Mouse (Mus musculus) MN1 (cell line): Measurements from ENCODE around the gene BC061237.
"Not testable (repeated sequence)": the region's sequence is repeated elsewhere in the genome, so short reads cannot be mapped to it uniquely, and the experiment has no call there.

ENCODE experiments used
- DNase-seq: peaks from one replicate; pipeline ENCODE4 v3.0.0-alpha.2; 2016; ENCODE audit warnings: low spot score

Gene BC061237

DNA sequence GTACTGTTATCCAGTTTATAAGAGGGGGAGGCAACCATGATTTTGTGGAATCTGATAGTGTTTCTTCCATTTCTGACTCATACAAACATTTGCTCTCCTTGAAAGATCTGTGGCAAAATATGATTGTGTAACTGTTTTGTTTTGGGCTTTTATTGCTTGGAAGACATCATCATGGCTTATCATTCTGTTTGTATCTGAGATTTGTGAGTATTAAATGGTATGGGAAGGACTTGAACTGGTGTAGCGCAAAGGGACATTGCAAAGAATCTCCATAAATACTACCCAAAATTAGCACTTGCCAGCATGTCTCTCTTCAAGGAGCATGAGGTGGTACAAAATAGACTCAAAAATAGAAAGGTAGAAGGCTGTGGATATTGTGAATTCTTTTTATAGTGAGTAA, at the start of gene BC061237:
Gene BC061237, plus strand, starts transcription at position 301 of the 400 bp plus-strand sequence.
- not testable (repeated sequence) for DNase-seq

DNA sequence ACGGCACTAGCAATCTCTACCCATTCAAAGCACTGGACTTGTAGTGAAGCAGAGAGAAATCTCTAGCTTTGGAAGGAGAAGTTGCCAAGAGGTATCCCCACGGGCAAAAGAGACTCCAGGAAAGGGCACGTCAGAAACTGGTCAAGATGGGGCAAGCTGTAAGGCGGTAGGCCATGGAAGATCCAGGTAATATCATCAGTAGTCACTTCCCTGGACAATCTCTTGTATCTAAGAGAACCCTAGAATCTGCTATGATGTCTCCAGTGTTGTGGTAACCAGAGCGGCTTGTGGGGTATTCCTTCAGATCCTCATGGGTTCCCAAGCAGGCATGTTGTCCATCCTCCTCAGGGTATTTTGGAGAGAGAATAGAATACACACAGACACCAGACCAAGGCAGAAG, 25.7 kb downstream of the BC061237 start, which contains the start of gene Gm17093:
Gene Gm17093, plus strand, starts transcription at position 301 of the 400 bp plus-strand sequence.
- not testable (repeated sequence) for DNase-seq

DNA sequence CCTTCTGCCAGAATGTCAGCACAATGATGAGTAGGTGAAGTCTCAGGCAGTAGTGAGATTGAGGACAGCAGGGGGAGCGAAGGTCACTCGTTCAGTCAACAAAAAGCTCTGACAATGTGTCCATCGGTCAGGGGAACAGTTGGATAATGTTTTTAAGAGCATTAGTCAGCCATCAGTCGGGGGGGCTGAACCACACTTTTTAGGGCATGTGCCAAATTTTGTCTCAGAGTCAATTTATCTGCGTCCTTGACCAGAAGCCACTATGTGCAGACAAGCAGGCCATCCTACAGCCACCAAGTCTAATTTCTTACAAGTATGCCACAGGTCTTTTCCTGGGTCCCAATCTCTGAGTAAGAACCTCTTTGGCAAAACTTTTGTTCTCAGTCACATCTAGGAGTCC, 55.7 kb downstream of the BC061237 start:
- not testable (repeated sequence) for DNase-seq
